Mouse (Mus musculus): Measurements from ENCODE around the gene Ehd2.
A peak's percentile ranks its signal among the peaks of the same experiment; 100 is the strongest.

The Ehd2 gene

DNA sequence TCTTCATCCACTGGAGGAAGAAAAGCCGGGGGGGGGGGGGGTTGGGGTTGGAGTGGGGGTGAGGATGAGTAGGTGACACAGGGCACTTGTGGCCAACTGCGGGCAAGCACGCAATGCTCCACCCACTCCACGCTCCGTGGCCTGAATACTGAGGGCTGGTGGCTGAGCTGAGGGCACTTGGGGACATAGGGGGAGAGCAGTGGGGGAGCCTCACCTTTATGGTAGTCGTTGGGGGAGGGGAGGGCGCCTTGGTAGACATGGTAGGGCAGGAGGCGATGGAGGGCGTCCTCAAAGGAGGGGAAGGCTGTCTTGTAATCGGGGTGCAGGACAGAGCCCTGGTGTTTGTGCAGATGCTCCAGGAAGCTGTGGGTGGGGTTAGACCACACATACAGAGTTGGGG lies 8.1 kb upstream of the Ehd2 start:
- DNase-seq (ENCODE audit: low spot score), result no peak

DNA sequence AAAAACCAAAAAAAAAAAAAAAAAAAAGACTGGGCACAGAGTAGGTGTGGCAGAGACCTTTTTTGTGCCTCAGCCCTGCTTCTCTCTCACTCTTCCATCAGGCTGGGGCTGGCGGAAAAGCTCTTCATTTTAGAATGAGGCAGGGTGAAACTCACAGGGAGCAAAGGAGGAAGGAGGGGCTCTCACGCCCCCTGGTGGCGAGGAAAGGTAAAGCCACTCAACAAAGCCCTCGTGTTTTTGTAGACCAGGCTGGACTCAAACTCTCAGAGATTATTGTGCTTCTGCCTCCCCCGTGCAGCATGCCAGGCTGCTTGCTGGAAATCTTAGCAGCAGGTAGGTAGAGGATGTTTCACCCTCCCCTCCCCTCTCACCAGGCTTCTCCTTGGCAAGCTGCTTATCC lies 7.3 kb upstream of the Ehd2 start:
- DNase-seq (ENCODE audit: low spot score), result peak; percentile 53

DNA sequence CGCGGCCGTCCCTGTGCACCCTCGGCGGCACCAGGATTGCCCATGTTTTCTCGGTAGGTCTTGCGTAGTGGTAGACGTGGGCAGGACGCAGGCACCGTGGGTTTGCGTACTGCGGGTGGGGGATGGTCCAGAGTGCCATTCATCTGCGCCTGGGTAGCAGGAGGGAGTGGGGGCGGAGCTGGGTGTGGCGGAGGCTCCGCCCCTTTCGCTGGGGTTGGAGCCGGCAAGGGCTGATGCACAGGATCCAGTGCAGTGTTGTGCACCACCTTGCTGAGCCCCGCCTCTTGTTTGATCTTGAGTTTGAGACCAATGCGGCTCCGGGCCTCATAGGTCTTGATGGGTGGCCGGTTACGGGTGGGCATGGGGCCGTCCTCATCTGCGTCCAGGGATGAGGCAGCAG lies 4.9 kb upstream of the Ehd2 start:
- DNase-seq (ENCODE audit: low spot score), result no peak

DNA sequence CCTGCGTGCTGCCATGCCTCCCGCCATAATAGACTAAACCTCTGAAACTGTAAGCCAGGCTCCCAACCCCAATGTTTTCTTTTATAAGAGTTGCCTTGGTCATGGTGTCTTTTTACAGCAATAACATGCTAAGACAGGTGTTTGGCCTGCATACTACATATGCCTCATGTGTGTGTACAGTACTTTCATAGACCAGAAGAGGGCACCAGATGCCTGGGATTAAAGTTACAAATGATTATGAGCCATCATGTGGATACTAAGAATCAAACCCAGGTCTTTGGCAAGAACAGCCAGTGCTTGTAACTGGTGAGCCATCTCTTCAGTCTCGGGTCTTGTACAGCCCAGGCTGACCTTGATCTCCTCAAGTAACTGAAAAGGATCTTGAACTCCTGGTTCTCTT lies 2.3 kb upstream of the Ehd2 start:
- no peak for DNase-seq (ENCODE audit: low spot score)

DNA sequence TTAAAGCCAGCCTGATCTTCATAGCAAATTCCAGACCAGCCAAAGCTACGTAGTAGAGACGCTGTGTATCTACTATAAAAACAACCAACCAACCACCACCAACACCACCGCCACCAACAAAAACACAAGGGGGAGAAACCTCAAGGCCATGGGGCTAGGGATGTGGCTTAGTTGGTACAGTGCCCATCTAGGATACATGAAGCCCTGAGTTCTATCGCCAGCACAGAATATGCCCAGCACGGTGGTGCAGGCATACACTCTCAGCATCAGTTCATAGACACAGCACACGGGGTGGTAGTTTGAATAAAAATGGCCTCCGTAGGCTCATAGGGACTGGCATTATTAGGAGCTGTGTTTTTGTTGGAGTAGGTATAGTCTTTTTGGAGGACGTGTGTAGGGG lies 955 bp upstream of the Ehd2 start:
- no peak for DNase-seq (ENCODE audit: low spot score)

DNA sequence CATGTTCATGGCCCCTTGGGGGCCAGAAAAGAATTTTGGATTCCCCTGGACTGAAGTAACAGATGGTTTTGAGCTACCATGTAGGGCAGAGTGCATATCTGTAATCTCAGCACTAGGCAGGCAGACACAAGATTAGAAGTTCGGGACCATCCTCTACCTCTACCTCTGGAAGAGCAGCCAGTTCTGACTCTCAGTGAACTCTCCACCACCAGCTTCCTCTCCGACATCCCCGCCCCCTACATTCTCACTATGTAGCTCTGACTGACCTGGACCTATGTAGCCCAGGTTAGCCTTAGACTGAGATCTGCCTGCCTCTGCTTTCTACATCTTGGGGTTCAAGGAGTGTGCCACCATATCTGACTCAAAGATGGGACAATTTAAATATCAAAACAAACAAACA lies 878 bp downstream of the Ehd2 start:
- no peak for DNase-seq (ENCODE audit: low spot score)

DNA sequence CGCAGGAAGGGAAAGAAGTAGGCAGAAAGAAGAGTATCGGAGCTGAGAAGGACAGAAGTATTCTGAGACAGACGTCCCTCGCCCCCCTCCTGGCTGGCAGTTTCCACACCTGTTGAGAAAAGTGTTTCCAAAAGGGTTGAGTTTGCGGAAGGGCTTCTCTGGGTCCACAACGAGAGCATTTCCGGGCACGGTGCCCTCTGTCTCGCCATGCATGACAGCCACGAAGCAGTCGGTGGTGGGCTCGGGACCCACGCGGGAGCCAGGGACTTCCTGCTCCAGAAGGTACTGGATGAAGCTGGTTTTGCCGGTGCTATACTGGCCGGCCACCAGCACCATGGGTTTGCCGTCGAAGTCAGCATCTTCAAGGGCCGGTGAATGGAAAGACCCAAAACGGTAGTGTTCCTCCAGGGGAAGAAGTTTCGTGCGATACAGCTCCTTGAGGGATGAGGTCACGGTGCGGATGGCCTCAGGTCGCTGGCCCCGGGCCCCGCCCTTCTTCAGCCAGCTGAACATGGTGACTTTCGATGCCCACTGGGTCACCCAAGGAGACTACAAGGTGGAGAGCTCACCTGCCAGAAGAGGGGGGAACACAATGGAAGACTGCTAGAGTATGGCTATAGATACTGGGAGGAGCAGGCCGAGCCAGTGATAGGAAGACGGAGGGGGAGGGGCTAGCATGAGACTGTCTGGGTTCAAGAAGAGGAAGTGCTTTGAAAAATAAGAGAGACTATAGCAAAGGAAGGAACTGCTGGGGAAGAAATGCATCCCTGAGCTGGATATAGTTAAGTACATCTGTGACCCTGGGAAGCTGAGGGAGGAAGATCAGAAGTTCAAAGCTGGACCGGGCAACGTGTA lies 3.3 kb downstream of the Ehd2 start:
- no peak for DNase-seq (ENCODE audit: low spot score)

DNA sequence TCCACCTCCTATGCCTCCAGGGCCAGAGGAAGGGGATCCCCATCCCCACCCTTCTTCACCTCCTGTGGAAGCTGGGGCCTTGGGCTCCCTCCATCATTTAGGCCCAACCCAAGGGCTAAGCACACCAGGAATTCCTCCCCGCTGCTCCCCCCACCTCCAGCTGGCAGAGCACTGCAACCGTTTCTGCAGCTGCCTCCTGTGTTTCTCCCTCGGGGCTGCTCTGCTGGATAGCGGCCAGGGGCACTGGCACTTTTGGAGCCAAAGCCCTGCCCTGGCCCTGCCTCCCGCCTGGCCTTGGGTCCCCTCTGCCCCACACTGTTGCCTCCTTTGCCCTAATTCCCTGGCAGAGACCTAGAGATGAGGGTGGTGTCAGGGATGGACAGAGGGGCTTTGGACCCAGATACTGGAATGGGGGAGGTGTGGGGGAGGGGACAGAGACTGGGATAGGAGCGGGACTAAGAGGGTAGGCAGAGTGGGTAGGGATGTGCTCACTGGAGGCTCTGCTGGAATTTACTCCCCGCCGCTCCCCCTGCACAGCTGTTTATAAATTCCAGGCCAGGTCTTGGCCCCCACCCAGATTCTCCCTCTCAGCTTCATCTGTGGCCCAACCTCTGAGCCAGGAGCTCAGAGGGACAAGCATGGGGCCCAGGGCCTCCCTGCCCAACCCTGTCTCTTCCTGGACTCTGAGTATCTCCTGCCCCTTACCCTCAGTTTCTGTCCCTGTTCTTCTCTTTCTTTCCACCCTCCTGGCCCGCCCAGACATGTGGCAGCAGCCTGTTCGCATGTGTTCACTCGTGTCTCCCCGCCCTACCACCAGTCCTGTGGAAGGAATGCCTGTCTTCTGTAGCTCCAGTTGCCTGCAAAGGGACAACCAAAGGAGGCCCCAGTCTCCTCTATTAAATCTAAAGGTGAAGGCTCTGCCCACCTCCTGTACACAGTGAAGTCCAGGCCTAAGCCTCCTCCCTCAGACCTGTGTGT lies 4.8 kb downstream of the Ehd2 start:
- DNase-seq (ENCODE audit: low spot score), result no peak

DNA sequence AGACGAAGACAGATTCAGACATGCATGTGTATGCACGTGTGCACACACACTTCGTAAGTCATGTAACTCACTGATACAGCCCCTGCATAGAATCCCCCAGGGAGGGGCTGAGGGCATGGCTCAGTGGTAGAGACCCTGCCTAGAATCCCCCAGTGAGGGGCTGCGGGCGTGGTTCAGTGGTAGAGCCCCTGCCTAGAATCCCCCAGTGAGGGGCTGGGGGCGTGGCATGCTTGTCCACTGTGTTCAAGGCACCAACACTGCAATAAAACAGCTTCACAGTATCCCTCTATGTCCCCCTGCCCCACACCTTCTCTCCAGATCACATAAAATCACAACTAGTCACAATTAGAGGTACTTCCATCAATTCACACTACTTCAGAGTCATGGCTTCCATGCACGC lies 5.6 kb downstream of the Ehd2 start:
- DNase-seq (ENCODE audit: low spot score), result no peak

DNA sequence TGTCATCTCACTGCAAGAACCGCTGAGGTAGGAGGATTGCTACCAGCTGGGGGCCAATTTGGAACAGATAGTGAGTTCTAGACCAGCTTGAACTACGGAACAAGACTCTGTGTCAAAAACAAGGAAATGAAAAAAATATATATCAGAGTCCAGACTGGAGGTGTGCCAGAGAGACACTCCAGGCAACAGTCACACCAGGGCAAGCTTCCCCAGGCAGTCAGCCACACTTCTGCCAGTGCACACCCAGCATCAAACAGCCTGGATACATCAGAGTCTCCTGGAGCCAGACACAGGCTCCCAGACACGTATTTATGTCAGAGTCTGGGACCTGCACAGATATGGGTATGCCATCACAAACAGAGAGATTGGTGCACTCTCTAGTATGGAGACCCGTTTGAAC lies 6.1 kb downstream of the Ehd2 start:
- no peak for DNase-seq (ENCODE audit: low spot score)

DNA sequence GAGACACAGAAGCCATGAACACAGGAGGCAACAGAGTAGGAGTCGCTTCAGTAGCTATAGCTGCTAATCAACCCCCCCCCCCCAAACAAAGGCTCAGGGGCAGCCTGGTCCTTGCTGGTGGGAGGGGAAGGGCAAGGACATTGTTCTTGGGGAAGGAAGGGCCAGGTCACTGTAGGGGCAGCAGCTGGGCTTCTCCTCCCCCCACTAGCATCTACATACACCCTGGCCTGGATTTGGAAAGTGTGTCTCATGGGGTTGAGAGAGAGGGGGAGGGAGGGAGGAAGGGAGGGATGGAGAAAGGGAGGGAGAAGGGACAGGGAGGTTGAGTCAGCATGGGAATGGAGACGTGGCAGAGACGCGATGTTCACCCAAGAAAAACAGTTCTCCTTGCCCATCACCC lies 6.7 kb downstream of the Ehd2 start:
- DNase-seq (ENCODE audit: low spot score), result no peak

DNA sequence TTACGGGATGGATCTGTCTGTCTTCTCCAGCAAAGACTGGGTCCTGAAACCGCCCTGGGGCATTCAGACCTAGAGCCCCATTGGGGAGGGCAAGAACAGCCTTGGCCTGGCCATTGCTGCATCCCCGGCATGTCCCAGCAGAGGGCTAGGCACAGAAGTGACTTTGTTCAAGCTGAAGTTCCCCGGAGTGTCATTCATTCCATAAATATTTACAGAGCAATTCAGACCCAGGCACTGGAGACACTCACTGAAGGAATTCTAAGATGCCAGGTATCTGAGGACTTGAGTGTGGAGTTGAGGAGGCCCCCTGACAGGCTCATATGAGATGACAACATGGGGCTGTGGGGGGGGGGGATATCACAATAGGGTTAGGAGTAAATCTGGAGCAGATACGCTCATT lies 11.2 kb downstream of the Ehd2 start:
- DNase-seq (ENCODE audit: low spot score), result no peak

DNA sequence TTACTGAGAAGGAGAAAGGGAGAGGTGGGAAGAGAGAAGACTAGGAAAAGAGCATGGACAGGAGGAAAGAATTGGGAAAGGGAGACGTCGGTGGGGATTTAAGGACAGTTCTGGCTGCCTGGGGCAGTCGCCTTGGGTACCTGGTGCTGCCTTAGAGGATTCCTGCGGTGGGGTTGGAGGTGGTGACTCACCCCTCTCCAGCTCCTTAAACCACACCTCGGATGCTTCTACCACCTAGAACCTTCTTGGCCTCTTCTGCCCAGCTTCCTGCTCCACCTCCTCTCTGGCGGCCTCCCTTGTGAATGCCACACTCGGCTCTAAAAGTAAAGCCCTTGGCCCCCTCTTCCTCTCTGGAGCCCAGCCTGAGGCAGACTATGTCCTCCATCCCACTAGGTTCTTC lies 11.9 kb downstream of the Ehd2 start:
- no peak for DNase-seq (ENCODE audit: low spot score)

DNA sequence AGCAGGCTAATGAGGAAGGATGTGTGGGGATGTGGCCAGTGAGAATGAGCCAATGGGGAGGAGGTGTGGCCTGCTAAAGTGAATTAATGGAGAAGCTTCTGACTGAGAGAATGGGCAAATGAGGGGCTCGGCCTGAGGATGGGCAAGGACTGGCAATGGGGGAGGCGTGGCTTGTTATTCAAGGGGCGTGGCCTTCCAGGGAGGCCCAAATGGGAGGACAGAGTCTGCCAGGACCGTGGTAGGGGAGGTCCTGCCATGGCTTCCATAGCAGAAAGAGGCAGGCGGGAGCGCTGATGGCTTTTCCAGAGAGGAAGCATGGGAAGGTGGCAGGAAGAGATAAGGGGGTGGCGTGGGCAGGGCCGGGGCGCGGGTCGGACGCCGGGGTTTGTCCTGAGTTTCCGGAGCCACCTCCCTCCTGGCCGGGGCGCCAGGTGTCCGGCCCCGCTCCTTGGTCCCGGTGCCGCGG lies 12.4 kb downstream of the Ehd2 start:
- DNase-seq (ENCODE audit: low spot score), result peak; percentile 31

DNA sequence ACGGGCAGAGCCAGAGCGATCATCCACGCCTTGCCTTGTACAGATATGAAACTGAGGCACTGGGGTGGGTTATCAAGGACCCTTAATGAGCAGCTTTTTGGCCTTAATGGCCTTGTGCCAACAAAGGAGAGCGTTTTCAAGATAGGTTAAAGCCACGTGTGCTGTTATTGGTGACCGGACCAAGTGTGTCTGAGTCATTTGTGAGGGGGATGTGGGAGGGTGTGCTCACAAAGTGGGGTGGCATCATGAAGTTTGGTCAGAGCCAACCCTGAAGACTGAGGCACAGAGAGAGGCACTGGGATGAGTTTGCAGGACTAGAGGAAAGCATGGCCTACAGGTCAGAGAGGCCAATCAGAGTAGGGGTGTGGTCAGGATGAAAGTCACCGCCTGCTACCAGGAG lies 12.9 kb downstream of the Ehd2 start:
- DNase-seq (ENCODE audit: low spot score), result peak; percentile 40

DNA sequence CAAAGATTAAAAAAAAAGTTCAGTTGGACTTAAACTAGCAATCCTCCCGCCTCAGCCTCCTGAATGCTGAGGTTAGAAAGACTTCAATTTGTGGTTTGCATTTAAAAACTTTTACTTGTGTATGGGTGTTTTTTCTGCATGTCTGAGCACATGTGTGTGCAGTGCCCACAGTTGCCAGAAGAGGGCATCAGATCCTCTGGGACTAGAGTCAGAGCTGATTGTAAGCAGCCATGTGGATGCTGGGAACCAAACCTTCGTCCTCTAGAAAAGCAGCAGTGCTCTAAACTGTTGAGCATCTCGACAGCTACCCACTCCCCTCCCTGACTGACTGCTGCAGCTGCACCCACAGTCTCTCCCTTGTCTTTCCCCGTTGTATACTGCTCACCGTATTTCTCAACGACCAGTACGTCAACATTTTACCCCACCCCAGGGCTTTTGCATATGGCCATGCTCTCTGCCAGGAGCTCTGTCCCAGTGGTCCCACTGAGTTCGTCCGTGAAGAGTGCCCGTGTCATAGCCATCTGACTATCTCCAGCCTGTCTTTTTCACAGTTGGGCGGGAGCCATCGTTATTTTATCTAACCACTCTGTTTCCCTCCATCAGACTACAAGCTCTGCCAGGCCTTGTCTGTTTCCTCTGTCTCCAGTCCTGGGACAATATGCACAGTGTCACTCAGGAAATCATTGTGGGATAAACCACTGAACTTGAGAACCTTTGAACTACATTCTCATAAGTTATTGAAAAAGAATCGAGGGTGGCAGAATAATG lies 13.9 kb downstream of the Ehd2 start:
- DNase-seq (ENCODE audit: low spot score), result peak; percentile 57

DNA sequence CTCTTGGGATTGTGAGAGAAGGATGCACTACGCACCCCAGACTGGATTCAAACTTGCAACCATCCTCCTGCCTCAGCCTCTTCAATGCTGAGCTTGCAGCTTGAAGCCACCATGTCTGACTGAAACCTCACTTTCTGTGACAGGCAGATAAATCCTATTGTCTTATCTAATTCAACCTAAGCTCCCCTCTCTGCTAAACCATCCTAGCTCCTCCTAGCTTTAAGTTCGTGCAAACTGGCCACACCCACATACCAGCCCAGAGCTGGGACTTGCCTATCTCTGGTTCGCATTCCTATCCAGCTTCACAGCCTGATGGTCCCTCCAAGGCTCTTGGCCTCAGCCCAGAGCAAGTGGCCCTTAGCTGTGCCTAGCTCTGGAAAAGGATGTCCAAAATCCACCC lies 15.0 kb downstream of the Ehd2 start:
- DNase-seq (ENCODE audit: low spot score), result peak; percentile 54

DNA sequence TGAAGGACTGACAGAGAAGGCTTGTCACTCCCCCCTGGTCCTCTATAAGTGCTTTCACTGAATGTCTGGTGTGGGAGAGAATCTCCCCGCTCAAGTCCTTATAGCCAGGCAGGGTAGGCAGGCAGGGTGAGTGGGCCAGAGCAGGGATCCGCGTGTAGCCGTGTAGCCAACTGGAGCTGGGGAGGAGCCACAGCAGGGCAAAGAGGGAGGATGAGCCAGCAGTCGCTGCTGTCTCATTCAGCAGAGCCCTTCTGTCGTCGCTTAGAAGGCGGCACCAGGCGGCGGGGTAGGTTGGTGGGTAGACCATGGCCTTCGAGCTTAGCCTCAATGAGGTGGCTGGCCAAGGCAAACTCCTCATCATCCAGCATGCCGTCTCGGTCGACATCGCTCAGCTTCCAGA lies 17.4 kb downstream of the Ehd2 start:
- no peak for DNase-seq (ENCODE audit: low spot score)

DNA sequence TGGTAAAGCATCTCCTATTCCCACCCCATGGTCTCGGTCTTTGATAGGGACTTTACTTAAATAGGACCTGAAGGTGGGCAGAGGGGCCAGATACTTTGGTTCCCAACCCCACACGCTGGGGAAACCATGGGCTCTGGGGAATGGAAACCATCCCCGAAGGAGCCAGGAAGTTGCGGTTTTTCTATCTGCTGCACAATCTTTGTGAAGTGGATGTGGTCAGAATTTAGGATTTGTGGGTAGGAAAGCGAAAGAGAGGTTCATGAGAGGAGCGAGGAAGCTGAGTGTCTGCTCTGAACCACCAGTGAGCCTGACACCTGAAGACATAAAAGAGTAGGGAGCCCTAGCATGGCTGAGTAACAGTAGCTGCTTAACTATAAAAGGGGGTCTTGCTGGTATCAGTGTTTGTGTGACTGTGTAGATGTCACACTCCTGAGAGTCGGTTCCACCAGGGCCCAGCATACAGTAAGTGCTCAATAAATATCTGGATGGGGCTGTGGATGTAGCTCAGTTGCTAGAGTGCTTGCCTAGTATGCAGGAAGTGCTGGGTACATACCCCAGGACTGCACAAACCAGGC lies 18.1 kb downstream of the Ehd2 start:
- no peak for DNase-seq (ENCODE audit: low spot score)

DNA sequence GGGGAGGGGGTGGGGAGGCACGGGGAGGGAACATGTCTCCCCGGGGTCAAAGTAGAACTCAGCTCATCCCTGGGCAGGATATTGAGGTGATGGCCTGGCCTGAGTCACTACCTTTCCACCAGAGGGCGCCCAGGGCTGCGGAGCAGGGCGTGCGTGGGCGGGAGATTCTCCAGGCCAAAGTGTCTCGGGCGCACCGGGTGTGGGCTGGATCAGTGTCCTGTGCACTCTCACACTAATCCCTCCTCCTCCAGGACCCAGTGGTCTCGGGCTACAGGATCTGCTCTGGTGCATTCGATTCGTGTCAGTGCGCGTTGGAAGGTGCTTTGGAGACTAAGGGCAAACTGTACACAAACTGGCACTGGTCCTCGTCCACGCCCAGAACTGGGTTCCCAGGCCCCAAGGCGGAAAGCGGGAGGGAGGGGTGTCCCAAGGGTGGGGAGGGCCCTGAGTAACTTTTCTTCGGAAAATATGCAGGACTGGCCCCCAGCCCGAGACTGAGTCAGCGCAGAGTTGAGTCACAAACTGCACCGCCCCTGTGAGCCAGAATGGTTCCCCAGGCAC lies 18.9 kb downstream of the Ehd2 start:
- DNase-seq (ENCODE audit: low spot score), result peak; percentile 82

DNA sequence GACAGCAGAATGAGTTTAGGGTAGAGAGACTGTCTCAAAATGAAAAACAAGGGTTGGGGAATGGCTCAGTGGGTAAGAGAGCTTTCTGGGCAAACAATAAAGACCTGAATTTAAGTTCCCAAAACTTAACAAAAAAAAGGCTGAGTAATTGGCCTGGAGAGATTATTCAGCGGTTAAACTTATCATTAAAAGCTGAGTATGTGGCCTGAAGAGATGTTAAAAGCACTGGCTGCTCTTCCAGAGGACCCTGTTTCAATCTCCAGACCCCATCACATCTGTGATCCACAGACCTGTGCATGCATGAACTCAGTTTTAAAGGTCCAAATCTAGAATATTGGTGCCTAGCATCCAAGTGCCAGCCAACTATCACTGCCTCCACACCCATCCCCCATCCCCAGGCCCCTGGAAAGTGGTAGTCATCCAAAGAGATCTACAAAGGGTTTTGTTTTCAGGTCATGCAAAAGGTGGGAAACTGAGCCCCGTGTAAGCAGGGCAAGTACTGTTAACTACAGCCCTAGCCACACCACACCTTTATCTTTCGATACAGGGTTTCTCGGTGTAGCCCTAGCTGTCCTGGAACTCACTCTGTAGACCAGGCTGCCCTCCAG lies 19.6 kb downstream of the Ehd2 start:
- DNase-seq (ENCODE audit: low spot score), result no peak
